In genomic region chr10:93919227-93919626, GRCm38 (mm10) we compare ENCODE assay signal across 8 mouse cellular contexts. TPM values are rescaled to one million over a fixed set of nuclear protein-coding genes. Genes with fewer than 3 reads are reported as not detected.
A peak's percentile ranks its signal among the peaks of the same experiment; 100 is the strongest.
DNase-seq lines count a peak whose midpoint lies in the region; ATAC-seq and TF ChIP-seq lines count a peak whose summit lies in the region.

No protein-coding gene starts in this region.

- H3K9ac ChIP-seq in midbrain, embryonic 15.5 days: no peak overlapping the region
- H3K9ac ChIP-seq in midbrain, embryonic 11.5 days (ENCODE audit: low read length): no peak overlapping the region
- no peak overlapping the region for H3K9ac ChIP-seq in heart, postnatal 0 days (replicated peaks; ENCODE audit: low read depth, low read length)
- no peak overlapping the region for H3K9ac ChIP-seq in stomach, postnatal 0 days (ENCODE audit: low read length)

- no peak for DNase-seq in midbrain, embryonic 11.5 days (ENCODE audit: low spot score, missing footprints)
- peak; percentile 80 to 83 for DNase-seq in cerebellum, postnatal 10 days
- peak; percentile 34 for DNase-seq in heart, postnatal 0 days (ENCODE audit: low spot score)
- peak; percentile 36 to 38 for DNase-seq in layer of hippocampus, postnatal 10 days (ENCODE audit: low spot score in 2 of 2)
- DNase-seq in stomach, postnatal 0 days (ENCODE audit: low spot score): no peak
- no peak for DNase-seq in spleen, adult 18-20 months
- no peak for DNase-seq in natural killer cell, adult 2 months (ENCODE audit: low spot score in 2 of 2)

- no peaks in the 10 kb centered on the region for H3K36me3 ChIP-seq in midbrain, embryonic 15.5 days (replicated peaks)
- no peaks in the 10 kb centered on the region for H3K36me3 ChIP-seq in midbrain, embryonic 11.5 days (ENCODE audit: control insufficient read depth, insufficient read depth, low read length)
- no peaks in the 10 kb centered on the region for H3K36me3 ChIP-seq in heart, postnatal 0 days (replicated peaks; ENCODE audit: control insufficient read depth, insufficient read depth, low read length)
- no peaks in the 10 kb centered on the region for H3K36me3 ChIP-seq in stomach, postnatal 0 days (ENCODE audit: control insufficient read depth, insufficient read depth, low read length)

- no peaks in the 10 kb centered on the region for H3K9me3 ChIP-seq in midbrain, embryonic 15.5 days
- no peaks in the 10 kb centered on the region for H3K9me3 ChIP-seq in midbrain, embryonic 11.5 days (ENCODE audit: control insufficient read depth, low read length)
- no peaks in the 10 kb centered on the region for H3K9me3 ChIP-seq in heart, postnatal 0 days (replicated peaks; ENCODE audit: control insufficient read depth, low read length)
- H3K9me3 ChIP-seq in stomach, postnatal 0 days (ENCODE audit: control insufficient read depth, low read length): no peaks in the 10 kb centered on the region

- no peak for TF ChIP-seq CTCF in heart, postnatal 0 days (IDR thresholded peaks at IDR 0.05; ENCODE audit: low read depth)
- no peak for TF ChIP-seq CTCF in stomach, postnatal 0 days (IDR thresholded peaks at IDR 0.05; ENCODE audit: low read depth)

- no peak for ATAC-seq in midbrain, embryonic 15.5 days (replicated peaks)
- ATAC-seq in midbrain, embryonic 11.5 days (ENCODE audit: low FRiP score): no peak
- ATAC-seq in heart, postnatal 0 days (ENCODE audit: insufficient read depth, low read depth): peak; percentile 7; the same call in 1 of the 2 replicates
- ATAC-seq in stomach, postnatal 0 days (ENCODE audit: low FRiP score, low TSS enrichment): no peak

- H3K27ac ChIP-seq in midbrain, embryonic 15.5 days: 0 out of 2 replicates have a peak overlapping the region, but pooled peaks have one; percentile 9
- no peak overlapping the region for H3K27ac ChIP-seq in midbrain, embryonic 11.5 days (ENCODE audit: low read depth, low read length)
- H3K27ac ChIP-seq in heart, postnatal 0 days (ENCODE audit: low read depth): peak overlapping the region; percentile 79
- H3K27ac ChIP-seq in stomach, postnatal 0 days (replicated peaks): no peak overlapping the region

- WGBS in midbrain, embryonic 15.5 days: 76% methylated on average over 13 of the region's 13 CpGs
- WGBS in midbrain, embryonic 11.5 days: 82% methylated on average over 13 of the region's 13 CpGs
- 25% methylated on average over 13 of the region's 13 CpGs for WGBS in heart, postnatal 0 days
- WGBS in stomach, postnatal 0 days: 49% methylated on average over 13 of the region's 13 CpGs

- no peaks in the 10 kb centered on the region for H3K4me1 ChIP-seq in midbrain, embryonic 15.5 days
- no peaks in the 10 kb centered on the region for H3K4me1 ChIP-seq in midbrain, embryonic 11.5 days (ENCODE audit: control insufficient read depth, insufficient read depth, low read length)
- peaks cover 19% of the 10 kb centered on the region for H3K4me1 ChIP-seq in heart, postnatal 0 days (ENCODE audit: control insufficient read depth, insufficient read depth)
- no peaks in the 10 kb centered on the region for H3K4me1 ChIP-seq in stomach, postnatal 0 days (replicated peaks; ENCODE audit: control insufficient read depth, insufficient read depth)

- H3K4me2 ChIP-seq in midbrain, embryonic 15.5 days: no peak overlapping the region
- H3K4me2 ChIP-seq in midbrain, embryonic 11.5 days: no peak overlapping the region
- peak overlapping the region; percentile 47 for H3K4me2 ChIP-seq in heart, postnatal 0 days (ENCODE audit: low read depth, low read length)
- H3K4me2 ChIP-seq in stomach, postnatal 0 days (replicated peaks; ENCODE audit: low read depth): 0 out of 2 replicates have a peak overlapping the region, but pooled peaks have one; percentile 12

- TF ChIP-seq EP300 in heart, postnatal 0 days (IDR thresholded peaks at IDR 0.05; ENCODE audit: low read depth): no peak
- TF ChIP-seq EP300 in stomach, postnatal 0 days (optimal IDR thresholded peaks at IDR 0.05): no peak

- no peak overlapping the region for H3K4me3 ChIP-seq in midbrain, embryonic 15.5 days
- H3K4me3 ChIP-seq in midbrain, embryonic 11.5 days (ENCODE audit: low read depth, low read length): no peak overlapping the region
- H3K4me3 ChIP-seq in heart, postnatal 0 days (ENCODE audit: low read depth, low read length): peak overlapping the region; percentile 15; the same call in 1 of the 2 replicates
- no peak overlapping the region for H3K4me3 ChIP-seq in stomach, postnatal 0 days (ENCODE audit: low read depth, low read length)

- H3K27me3 ChIP-seq in midbrain, embryonic 15.5 days (replicated peaks): no peaks in the 10 kb centered on the region
- no peaks in the 10 kb centered on the region for H3K27me3 ChIP-seq in midbrain, embryonic 11.5 days (ENCODE audit: control insufficient read depth, insufficient read depth, low read length)
- no peaks in the 10 kb centered on the region for H3K27me3 ChIP-seq in heart, postnatal 0 days (ENCODE audit: control insufficient read depth, insufficient read depth, low read length)
- no peaks in the 10 kb centered on the region for H3K27me3 ChIP-seq in stomach, postnatal 0 days (ENCODE audit: control insufficient read depth, insufficient read depth, low read length)

RNA-seq across cellular contexts. Expression of gene Metap2, which starts 22.3 kb away (rescaled TPM):
- polyA plus RNA-seq in midbrain, embryonic 15.5 days (2015; fragmentation: Nextera tagmentation; extraction: Ambion mirVana): 140 and 157 TPM in 2 replicates
- 243 and 247 TPM in 2 replicates for polyA plus RNA-seq in midbrain, embryonic 11.5 days (2014; fragmentation: Nextera tagmentation; extraction: Ambion mirVana)
- total RNA-seq in heart, postnatal 0 days (2014; rRNA removed; ENCODE audit: low replicate concordance): 22.0 and 37.9 TPM in 2 replicates
- 141 and 151 TPM in 2 replicates for polyA plus RNA-seq in heart, postnatal 0 days (2015; fragmentation: Nextera tagmentation; extraction: Ambion mirVana)
- 100 to 1,000 TPM; 142 to 150 TPM for total RNA-seq in layer of hippocampus, postnatal 10 days (2021)
- polyA plus RNA-seq in stomach, postnatal 0 days (2015; fragmentation: Nextera tagmentation; extraction: Ambion mirVana): 112 and 126 TPM in 2 replicates

Comparison
In these comparisons a context has a peak if more than half of its experiments do, and no peak if none do; other contexts are left out.
1. H3K27ac ChIP-seq: peak in midbrain, embryonic 15.5 days (single experiment) and heart, postnatal 0 days (single experiment); none in midbrain, embryonic 11.5 days (single experiment) and stomach, postnatal 0 days (single experiment).
2. H3K4me2 ChIP-seq: peak in heart, postnatal 0 days (single experiment) and stomach, postnatal 0 days (single experiment); none in midbrain, embryonic 15.5 days (single experiment) and midbrain, embryonic 11.5 days (single experiment).
3. DNase-seq: peak in cerebellum, postnatal 10 days (2 of 2), heart, postnatal 0 days (single experiment) and layer of hippocampus, postnatal 10 days (2 of 2); none in midbrain, embryonic 11.5 days (single experiment), stomach, postnatal 0 days (single experiment), spleen, adult 18-20 months (0 of 2) and natural killer cell, adult 2 months (0 of 2).